Mouse (Mus musculus) erythroblast, embryonic 14.5 days (primary cell): ENCODE data around the gene Kctd21.

Source experiments
- GATA1 ChIP-seq: IDR thresholded peaks from 2 replicates; pipeline ENCODE4 v1.6.1; 2012; ENCODE audit warnings: low read length, inconsistent platforms, mixed read lengths
- TAL1 ChIP-seq: IDR thresholded peaks from 3 replicates; pipeline ENCODE4 v1.6.1; 2012; ENCODE audit warnings: low read length, inconsistent platforms, mixed read lengths

DNA sequence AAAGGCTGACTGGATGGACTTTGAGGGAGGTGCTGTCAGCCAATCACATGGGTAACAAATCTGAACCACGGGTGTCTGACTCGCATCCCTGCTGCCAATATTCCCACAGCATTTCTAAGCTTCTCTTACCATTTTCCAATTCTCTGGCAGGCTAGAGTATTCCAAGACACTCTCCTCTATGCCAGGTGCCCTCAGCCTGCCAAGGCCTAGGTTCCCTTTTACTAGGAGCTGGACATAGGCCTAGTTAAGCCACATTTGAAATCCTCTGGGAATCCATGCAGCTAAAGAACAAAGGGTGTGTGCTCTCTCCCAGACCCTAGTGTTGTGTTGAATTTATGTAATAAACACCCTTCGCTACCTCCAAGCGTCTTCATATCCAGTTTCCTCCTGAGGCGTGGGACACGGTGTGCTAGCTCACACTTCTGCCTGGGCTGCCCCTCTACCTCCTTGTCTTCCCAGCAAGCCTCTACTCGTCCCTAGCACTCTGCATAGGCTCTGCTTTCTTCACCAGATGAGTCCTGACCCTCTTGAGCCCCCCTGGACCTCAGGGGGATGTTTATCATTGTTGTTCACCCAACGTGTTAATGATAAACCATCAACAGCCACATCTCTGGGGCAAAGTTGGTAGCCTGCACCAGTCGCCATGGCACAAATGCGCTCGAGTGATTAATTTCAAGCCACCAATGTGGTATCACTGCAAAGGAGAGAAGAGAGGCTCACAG, 19.8 kb downstream of the Kctd21 start:
- TF ChIP-seq GATA1 (no peak), TAL1 (no peak)
